Mouse (Mus musculus): ENCODE results near the gene Ccdc71.

GRCm38 (mm10) chr9:108411381-108411942 lies 48.9 kb upstream of the Ccdc71 start:
- no peak for TF ChIP-seq CTCF (IDR thresholded peaks at IDR 0.05; ENCODE audit: low read depth)
- no peak for TF ChIP-seq EP300 (optimal IDR thresholded peaks at IDR 0.05)

All from stomach, postnatal 0 days (tissue).